Mouse (Mus musculus) liver, postnatal 0 days (tissue): ENCODE measurements around the gene Fibcd1.

Experiments
- CTCF ChIP-seq: sonication (generic); IDR thresholded peaks from 2 replicates; pipeline ENCODE4 v1.5.1; 2016; ENCODE audit warnings: antibody characterized with exemption, low read depth
- EP300 ChIP-seq: IDR thresholded peaks from 2 replicates; pipeline ENCODE4 v1.6.1; 2016; ENCODE audit warnings: antibody characterized with exemption, low read depth, mild to moderate bottlenecking

GRCm38 (mm10) chr2:31844729-31845136 lies 1.1 kb downstream of the Fibcd1 start:
- TF ChIP-seq CTCF (no peak), EP300 (no peak)
